Mouse (Mus musculus) midbrain, embryonic 11.5 days (tissue): Measurements from ENCODE around the gene Elp5. TPM values are rescaled to one million over a fixed set of nuclear protein-coding genes. Genes with fewer than 3 reads are reported as not detected.
"Not testable (repeated sequence)": the region's sequence is repeated elsewhere in the genome, so short reads cannot be mapped to it uniquely, and the experiment has no call there.

Experiments used
- ATAC-seq: fragments of 200-750 bp; cut with Nextera tagmentation; 2 replicates; pipeline ENCODE4 v1.8.0; 2017; ENCODE audit warnings: moderate TSS enrichment, moderate library complexity; ENCODE audit not compliant: low FRiP score
- DNase-seq: peaks from one replicate; pipeline ENCODE4 v3.0.0; 2015; ENCODE audit warnings: low spot score; ENCODE audit errors: missing footprints
- H3K27ac ChIP-seq: fragments of 300-500 bp; sonication (generic); 2 replicates; pipeline ENCODE4 v1.5.1; 2014; ENCODE audit warnings: low read depth, low read length
- H3K27me3 ChIP-seq: fragments of 300-500 bp; sonication (generic); 2 replicates; pipeline ENCODE4 v1.6.1; 2014; ENCODE audit warnings: mild to moderate bottlenecking, low read length, moderate library complexity, mixed read lengths; ENCODE audit not compliant: control insufficient read depth, insufficient read depth
- H3K36me3 ChIP-seq: fragments of 300-500 bp; sonication (generic); 2 replicates; pipeline ENCODE4 v1.6.1; 2014; ENCODE audit warnings: mild to moderate bottlenecking, low read length, moderate library complexity, mixed read lengths; ENCODE audit not compliant: control insufficient read depth, insufficient read depth
- H3K4me1 ChIP-seq: fragments of 300-500 bp; sonication (generic); 2 replicates; pipeline ENCODE4 v1.6.1; 2014; ENCODE audit warnings: low read length; ENCODE audit not compliant: control insufficient read depth, insufficient read depth
- H3K4me2 ChIP-seq: fragments of 300-500 bp; sonication (generic); 2 replicates; pipeline ENCODE4 v1.6.1; 2014; ENCODE audit warnings: mild to moderate bottlenecking, moderate library complexity
- H3K4me3 ChIP-seq: fragments of 300-500 bp; sonication (generic); 2 replicates; pipeline ENCODE4 v1.5.1; 2014; ENCODE audit warnings: low read depth, low read length
- H3K9ac ChIP-seq: fragments of 300-500 bp; sonication (generic); 2 replicates; pipeline ENCODE4 v1.6.1; 2014; ENCODE audit warnings: low read length
- H3K9me3 ChIP-seq: fragments of 300-500 bp; sonication (generic); 2 replicates; pipeline ENCODE4 v1.6.1; 2016; ENCODE audit warnings: low read length; ENCODE audit not compliant: control insufficient read depth
- WGBS: fragments of 180-500 bp; shearing (Covaris S2); extraction: QIAGEN DNeasy Blood & Tissue Kit; methylation state at CpG from one replicate; pipeline ENCODE4 v1.1.7; 2014; 5-methylcytosine and 5-hydroxymethylcytosine counted together
- polyA plus RNA-seq: library from polyadenylated mRNA; unstranded; fragments of >200 nt; fragmentation: Nextera tagmentation; extraction: Ambion mirVana; gene quantifications from 2 replicates; pipeline ENCODE4 v1.2.1, GENCODE M21; 2014

Gene Elp5
- polyA plus RNA-seq, 1 experiment from 2014 or later = 150 TPM

DNA sequence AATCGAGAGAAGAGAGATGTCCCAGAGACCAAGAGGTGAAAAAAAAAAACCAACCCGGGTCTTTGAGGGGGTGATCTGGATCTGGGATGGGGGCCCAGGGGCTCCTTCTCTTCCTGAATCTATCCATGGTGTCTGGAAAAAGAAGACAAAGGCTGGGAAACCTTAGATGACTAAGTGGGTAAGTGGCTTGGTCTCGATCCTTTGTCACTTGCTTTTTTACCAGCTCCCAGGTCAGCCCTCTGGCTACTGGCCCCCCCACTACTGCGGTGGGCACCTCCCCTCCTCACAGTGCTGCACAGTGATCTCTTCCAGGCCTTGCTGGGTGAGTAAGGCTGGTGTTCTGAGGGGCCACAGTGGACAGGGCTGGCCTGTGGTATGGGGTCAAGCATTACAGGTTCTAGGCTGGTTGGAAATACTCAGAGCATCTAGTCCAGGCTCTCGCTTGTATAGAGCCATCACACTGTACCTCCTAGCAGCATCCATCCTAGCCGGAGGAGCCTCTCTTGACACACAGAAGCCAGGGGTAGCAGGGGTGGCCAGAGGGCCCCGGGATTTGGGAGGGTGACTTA is 35.0 kb upstream of the Elp5 start:
- Histone ChIP-seq H3K27ac (no peak overlapping the region; the same call in 1 of the 2 replicates), H3K4me2 (peak overlapping the region; percentile 87), H3K9ac (peak overlapping the region; percentile 88), H3K36me3 (peaks cover 2% of the 10 kb centered on the region; the same call in 1 of the 2 replicates), H3K9me3 (no peaks in the 10 kb centered on the region), H3K4me3 (peak overlapping the region; percentile 68), H3K27me3 (no peaks in the 10 kb centered on the region), H3K4me1 (peaks cover 46% of the 10 kb centered on the region)
- 35% methylated on average over 7 of the region's 7 CpGs for WGBS
- ATAC-seq (no peak), DNase-seq (peak; percentile 82)

DNA sequence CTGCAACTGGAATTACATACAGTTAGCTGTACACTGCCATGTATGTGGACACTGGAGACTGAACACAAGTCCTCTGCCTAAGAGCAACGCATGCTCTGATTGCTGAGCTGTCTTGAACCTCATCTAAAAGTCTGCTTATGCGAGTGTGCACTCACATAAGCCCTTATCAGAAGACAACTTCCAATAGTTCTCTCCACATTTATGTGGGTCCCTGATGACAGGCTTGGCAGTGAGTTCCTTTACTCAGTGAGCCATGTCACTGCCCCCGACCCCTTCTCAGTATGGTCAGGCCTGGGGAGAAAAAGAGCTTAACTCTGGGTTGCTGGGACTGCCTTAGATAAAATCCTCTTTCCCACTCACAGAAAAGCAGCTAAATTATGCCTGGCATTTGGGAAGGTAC is 34.4 kb upstream of the Elp5 start, which contains the start of gene Dlg4:
Dlg4 (plus strand) TSS at position 274 of the 400 bp plus-strand sequence.
- Histone ChIP-seq H3K4me1 (peaks cover 42% of the 10 kb centered on the region), H3K9ac (peak within 1 kb of the TSS; percentile 88), H3K4me2 (peak within 1 kb of the TSS; percentile 87), H3K4me3 (peak within 1 kb of the TSS; percentile 68), H3K9me3 (no peaks in the 10 kb centered on the region), H3K27ac (no peak within 1 kb of the TSS; the same call in 1 of the 2 replicates), H3K36me3 (peaks cover 6% of the 10 kb centered on the region), H3K27me3 (no peaks in the 10 kb centered on the region)
- 54% methylated on average over 3 of the region's 3 CpGs for WGBS
- peak; percentile 84 for DNase-seq
- ATAC-seq = no peak

DNA sequence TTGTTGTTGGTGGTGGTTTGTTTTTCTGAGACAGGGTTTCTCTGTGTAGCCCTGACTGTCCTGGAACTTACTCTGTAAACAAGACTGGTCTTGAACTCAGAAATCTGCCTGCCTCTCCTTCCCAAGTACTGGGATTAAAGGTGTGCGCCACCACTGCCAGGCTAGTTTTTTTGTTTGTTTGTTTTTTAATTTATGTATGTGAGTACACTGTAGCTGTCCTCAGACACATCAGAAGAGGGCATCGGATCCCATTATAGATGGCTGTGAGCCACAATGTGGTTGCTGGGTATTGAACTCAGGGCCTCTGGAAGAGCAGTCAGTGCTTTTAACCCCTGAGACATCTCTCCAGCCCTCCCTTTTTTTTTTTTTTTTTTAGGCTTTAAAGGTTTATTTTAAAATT is 33.9 kb upstream of the Elp5 start:
- H3K9me3 ChIP-seq, H3K4me3 ChIP-seq, ATAC-seq, H3K27me3 ChIP-seq, H3K4me2 ChIP-seq, DNase-seq, H3K9ac ChIP-seq, H3K27ac ChIP-seq: not testable (repeated sequence)
- WGBS = 87% methylated on average over 2 of the region's 2 CpGs
- H3K4me1 ChIP-seq = peaks cover 42% of the 10 kb centered on the region
- H3K36me3 ChIP-seq = peaks cover 11% of the 10 kb centered on the region

DNA sequence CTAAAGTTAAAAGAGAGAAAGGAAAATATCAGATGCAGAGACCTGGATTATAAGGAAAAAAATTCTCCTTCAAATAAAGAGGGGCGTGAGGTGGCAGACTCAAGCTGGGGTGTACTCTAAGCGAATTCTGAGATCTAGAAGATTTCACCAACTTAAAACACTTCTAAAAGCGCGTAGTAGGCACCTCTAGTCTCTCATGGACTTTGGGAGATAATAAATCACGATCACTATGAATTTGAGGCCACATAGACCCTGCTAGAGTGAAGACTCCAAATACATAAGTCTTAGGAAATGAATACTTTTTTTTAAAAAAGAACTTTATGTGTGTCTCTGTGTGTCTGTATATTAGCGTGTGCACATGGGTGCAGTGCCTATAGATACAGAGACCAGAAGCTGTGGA is 33.4 kb upstream of the Elp5 start:
- Histone ChIP-seq H3K27me3 (no peaks in the 10 kb centered on the region), H3K36me3 (peaks cover 16% of the 10 kb centered on the region), H3K27ac (no peak overlapping the region), H3K9me3 (no peaks in the 10 kb centered on the region), H3K4me3 (no peak overlapping the region), H3K4me1 (peaks cover 40% of the 10 kb centered on the region), H3K4me2 (peak overlapping the region; percentile 88; the same call in 1 of the 2 replicates), H3K9ac (no peak overlapping the region)
- WGBS = 67% methylated on average over 6 of the region's 6 CpGs
- ATAC-seq = no peak
- DNase-seq = peak; percentile 87

DNA sequence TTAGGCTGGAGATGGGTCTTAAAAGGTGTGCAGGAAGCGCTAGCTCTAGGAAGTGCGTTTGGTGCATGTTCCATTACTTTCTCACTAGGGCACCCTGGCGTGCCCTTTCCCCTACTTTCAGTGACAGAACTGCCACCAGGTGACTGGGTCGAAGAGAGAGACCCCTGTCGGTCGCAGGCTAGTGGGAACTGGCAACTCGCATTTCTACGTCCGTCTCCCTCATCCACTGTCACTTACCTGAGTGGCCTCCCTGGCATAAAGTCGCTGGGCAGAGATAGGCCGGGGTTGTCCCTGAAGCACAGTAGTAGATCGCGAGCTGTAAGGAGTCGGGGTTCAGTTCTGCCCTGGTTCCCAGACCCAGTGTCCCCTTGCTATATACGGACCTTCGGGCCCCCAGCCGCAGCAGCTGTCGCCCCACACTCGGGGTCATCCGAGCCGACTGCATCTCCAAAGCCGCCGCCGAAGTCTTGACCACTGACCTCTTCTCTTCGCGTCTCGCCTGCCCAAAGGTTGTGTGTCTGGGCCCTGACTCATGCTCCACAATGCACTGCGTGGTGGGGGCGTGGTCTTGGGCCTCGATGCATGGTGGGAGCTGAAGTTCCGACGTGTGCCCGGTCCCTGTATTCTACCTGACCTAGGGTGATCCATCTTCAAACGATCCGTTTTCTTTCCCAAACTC is 32.7 kb upstream of the Elp5 start, which contains the start of gene Acadvl:
Acadvl (minus strand) TSS at position 532 of the 679 bp plus-strand sequence.
- H3K9ac ChIP-seq = peak within 1 kb of the TSS; percentile 60
- H3K27ac ChIP-seq = peak within 1 kb of the TSS; percentile 41; the same call in 1 of the 2 replicates
- peak within 1 kb of the TSS; percentile 88 for H3K4me2 ChIP-seq
- H3K27me3 ChIP-seq = no peaks in the 10 kb centered on the region
- under 1% methylated on average over 35 of the region's 35 CpGs for WGBS
- ATAC-seq (peak; percentile 80), DNase-seq (peak; percentile 96)
- peaks cover 34% of the 10 kb centered on the region for H3K4me1 ChIP-seq
- H3K4me3 ChIP-seq = peak within 1 kb of the TSS; percentile 45
- peaks cover 23% of the 10 kb centered on the region for H3K36me3 ChIP-seq
- no peaks in the 10 kb centered on the region for H3K9me3 ChIP-seq

DNA sequence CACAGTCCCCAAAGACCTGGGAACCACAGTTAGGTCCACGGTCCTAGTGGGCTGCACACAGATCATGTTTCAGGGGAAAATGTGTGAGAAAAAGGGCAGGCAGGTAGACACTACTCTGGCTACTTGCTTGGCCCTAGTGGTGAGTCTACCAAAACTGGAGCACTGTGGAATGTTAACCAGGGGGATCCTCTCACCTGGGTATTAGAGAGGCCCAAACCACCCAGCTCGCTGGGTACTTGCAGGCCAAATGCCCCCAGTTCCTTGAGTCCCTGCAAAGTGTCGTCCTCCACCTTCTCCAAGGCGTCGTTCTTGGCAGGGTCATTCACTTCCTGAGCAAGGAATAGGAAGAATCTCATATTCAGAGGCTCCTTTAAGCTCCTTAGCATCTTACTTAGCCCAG is 31.7 kb upstream of the Elp5 start:
- no peak overlapping the region for H3K4me2 ChIP-seq

DNA sequence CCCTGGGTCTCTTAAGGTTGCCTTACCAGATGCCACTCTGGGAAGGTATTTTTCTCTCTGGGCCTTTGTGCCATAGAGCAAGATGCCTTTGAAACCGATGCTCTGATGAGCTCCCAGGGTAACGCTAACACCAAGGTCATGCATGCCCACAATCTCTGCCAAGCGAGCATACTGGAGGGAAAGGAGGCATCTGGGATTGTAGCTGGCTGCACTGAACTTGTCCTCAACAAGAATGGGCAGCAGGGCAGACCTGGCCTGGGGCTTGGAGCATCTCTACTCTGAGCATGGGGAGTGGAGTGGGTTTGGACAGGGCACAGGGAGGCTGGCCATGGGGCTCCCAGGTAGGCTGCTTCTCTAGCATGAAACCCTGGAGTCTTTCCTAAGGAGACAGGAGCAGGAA is 31.1 kb upstream of the Elp5 start:
- DNase-seq (no peak), ATAC-seq (no peak)
- Histone ChIP-seq H3K27me3 (no peaks in the 10 kb centered on the region), H3K36me3 (peaks cover 33% of the 10 kb centered on the region), H3K4me2 (no peak overlapping the region), H3K4me3 (no peak overlapping the region), H3K9ac (no peak overlapping the region), H3K9me3 (no peaks in the 10 kb centered on the region), H3K4me1 (peaks cover 18% of the 10 kb centered on the region), H3K27ac (no peak overlapping the region)
- 87% methylated on average over 3 of the region's 3 CpGs for WGBS

More for the DNA sequence above, 31.7 kb upstream of the Elp5 start:
- peaks cover 28% of the 10 kb centered on the region for H3K36me3 ChIP-seq
- H3K27me3 ChIP-seq = no peaks in the 10 kb centered on the region
- no peaks in the 10 kb centered on the region for H3K9me3 ChIP-seq
- H3K4me1 ChIP-seq = peaks cover 24% of the 10 kb centered on the region
- ATAC-seq (no peak), DNase-seq (no peak)
- no peak overlapping the region for H3K9ac ChIP-seq
- no peak overlapping the region for H3K4me3 ChIP-seq
- H3K27ac ChIP-seq = no peak overlapping the region
- WGBS = 66% methylated on average over 5 of the region's 5 CpGs

DNA sequence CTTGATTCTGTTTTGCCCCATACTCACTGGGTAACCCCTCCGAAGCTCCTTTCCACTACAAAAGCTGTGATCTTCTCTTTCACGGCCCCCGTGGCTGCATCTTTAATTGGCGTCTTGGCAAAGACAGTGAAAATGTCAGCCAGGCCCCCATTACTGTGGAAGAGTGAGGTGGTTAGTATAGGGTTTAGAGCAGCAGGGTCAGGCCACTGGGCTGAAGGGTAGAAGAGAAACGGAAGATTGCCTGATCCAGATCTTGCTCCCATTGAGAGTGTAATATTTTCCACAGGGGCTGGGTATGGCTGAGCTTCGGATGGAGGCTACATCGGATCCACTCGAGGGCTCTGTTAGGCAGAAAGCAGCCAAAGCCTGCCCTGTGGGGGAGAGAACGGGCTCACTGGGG is 30.6 kb upstream of the Elp5 start:
- H3K27ac ChIP-seq = no peak overlapping the region
- no peaks in the 10 kb centered on the region for H3K27me3 ChIP-seq
- WGBS = 90% methylated on average over 9 of the region's 9 CpGs
- H3K9ac ChIP-seq = no peak overlapping the region
- H3K36me3 ChIP-seq = peaks cover 38% of the 10 kb centered on the region
- no peak overlapping the region for H3K4me2 ChIP-seq
- DNase-seq (no peak), ATAC-seq (no peak)
- no peak overlapping the region for H3K4me3 ChIP-seq
- peaks cover 16% of the 10 kb centered on the region for H3K4me1 ChIP-seq
- H3K9me3 ChIP-seq = no peaks in the 10 kb centered on the region

DNA sequence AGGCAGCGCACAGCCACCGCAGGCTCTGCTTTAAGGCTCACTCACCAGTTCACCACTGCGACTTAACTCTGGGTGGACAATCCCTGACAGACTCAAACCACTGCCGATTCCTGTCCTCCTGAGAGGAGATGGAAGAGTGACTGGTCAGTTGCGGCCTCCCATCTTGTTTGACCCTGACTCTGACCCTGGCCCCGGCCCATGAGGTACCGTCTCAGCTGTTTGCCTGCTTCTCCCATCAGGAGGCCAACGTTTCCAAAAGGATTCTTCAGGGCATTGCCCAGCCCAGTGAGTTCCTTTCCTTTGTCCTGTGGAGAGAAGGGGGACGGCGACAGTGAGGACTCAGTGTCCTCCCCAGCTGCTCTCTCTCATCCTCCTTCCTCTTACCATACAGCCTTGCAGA is 28.6 kb upstream of the Elp5 start:
- Histone ChIP-seq H3K27ac (no peak overlapping the region), H3K4me1 (peaks cover 8% of the 10 kb centered on the region), H3K36me3 (peaks cover 54% of the 10 kb centered on the region), H3K4me2 (no peak overlapping the region), H3K4me3 (no peak overlapping the region), H3K27me3 (no peaks in the 10 kb centered on the region), H3K9me3 (no peaks in the 10 kb centered on the region), H3K9ac (no peak overlapping the region)
- WGBS = 82% methylated on average over 10 of the region's 10 CpGs
- DNase-seq (no peak), ATAC-seq (no peak)
